Mouse (Mus musculus): ENCODE measurements around the gene Klhl22. TPM values are rescaled to one million over a fixed set of nuclear protein-coding genes. Genes with fewer than 3 reads are reported as not detected.
"Not testable (repeated sequence)": the region's sequence is repeated elsewhere in the genome, so short reads cannot be mapped to it uniquely, and the experiment has no call there.

The Klhl22 gene
- polyA plus RNA-seq, 1 experiment from 2014 or later: 55.4 TPM

GRCm38 (mm10) chr16:17733646-17734045 is 25.8 kb upstream of the Klhl22 start:
- WGBS: 55% methylated on average over 2 of the region's 2 CpGs
- 0 out of 2 replicates have a peak overlapping the region, but pooled peaks have one; percentile 73 for H3K27ac ChIP-seq
- no peak for DNase-seq (ENCODE audit: low spot score)
- no peaks in the 10 kb centered on the region for H3K36me3 ChIP-seq
- peaks cover 18% of the 10 kb centered on the region for H3K27me3 ChIP-seq (ENCODE audit: insufficient read depth, poor library complexity, severe bottlenecking)
- no peaks in the 10 kb centered on the region for H3K9me3 ChIP-seq
- peak overlapping the region; percentile 46 for H3K4me3 ChIP-seq
- no peaks in the 10 kb centered on the region for H3K4me1 ChIP-seq

GRCm38 (mm10) chr16:17734872-17735271 is 24.5 kb upstream of the Klhl22 start:
- WGBS: 79% methylated on average over 6 of the region's 6 CpGs
- H3K9me3 ChIP-seq: not testable (repeated sequence)

GRCm38 (mm10) chr16:17736156-17736555 is 23.3 kb upstream of the Klhl22 start:
- Histone ChIP-seq H3K9me3 (no peaks in the 10 kb centered on the region), H3K27me3 (ENCODE audit: insufficient read depth, poor library complexity, severe bottlenecking) (peaks cover 18% of the 10 kb centered on the region), H3K36me3 (no peaks in the 10 kb centered on the region), H3K4me3 (no peak overlapping the region), H3K27ac (no peak overlapping the region), H3K4me1 (0 out of 2 replicates have a peak, but pooled peaks cover 4% of the 10 kb centered on the region)
- DNase-seq (ENCODE audit: low spot score): no peak
- 53% methylated on average over 4 of the region's 4 CpGs for WGBS

More at GRCm38 (mm10) chr16:17734872-17735271, 24.5 kb upstream of the Klhl22 start:
- not testable (repeated sequence) for H3K4me1 ChIP-seq; H3K27ac ChIP-seq; H3K36me3 ChIP-seq; DNase-seq (ENCODE audit: low spot score); H3K4me3 ChIP-seq
- H3K27me3 ChIP-seq (ENCODE audit: insufficient read depth, poor library complexity, severe bottlenecking): peaks cover 18% of the 10 kb centered on the region

GRCm38 (mm10) chr16:17740080-17740479 is 19.3 kb upstream of the Klhl22 start:
- H3K9me3 ChIP-seq: no peaks in the 10 kb centered on the region
- H3K4me3 ChIP-seq: no peak overlapping the region
- DNase-seq (ENCODE audit: low spot score): no peak
- 0 out of 2 replicates have a peak, but pooled peaks cover 4% of the 10 kb centered on the region for H3K4me1 ChIP-seq
- peaks cover 7% of the 10 kb centered on the region; the same call in 1 of the 2 replicates for H3K27me3 ChIP-seq (ENCODE audit: insufficient read depth, poor library complexity, severe bottlenecking)
- WGBS: 77% methylated on average over 4 of the region's 4 CpGs
- H3K36me3 ChIP-seq: no peaks in the 10 kb centered on the region
- H3K27ac ChIP-seq: no peak overlapping the region

- Histone ChIP-seq H3K27ac (no peak overlapping the region), H3K4me3 (no peak overlapping the region), H3K27me3 (ENCODE audit: insufficient read depth, poor library complexity, severe bottlenecking) (no peaks in the 10 kb centered on the region), H3K36me3 (no peaks in the 10 kb centered on the region), H3K9me3 (no peaks in the 10 kb centered on the region), H3K4me1 (0 out of 2 replicates have a peak, but pooled peaks cover 4% of the 10 kb centered on the region)
- WGBS: 84% methylated on average over 1 of the region's 1 CpGs
- no peak for DNase-seq (ENCODE audit: low spot score)
Measured at GRCm38 (mm10) chr16:17742810-17743209, 16.6 kb upstream of the Klhl22 start.

- H3K9me3 ChIP-seq: no peaks in the 10 kb centered on the region
- H3K27ac ChIP-seq: no peak overlapping the region
- no peaks in the 10 kb centered on the region for H3K27me3 ChIP-seq (ENCODE audit: insufficient read depth, poor library complexity, severe bottlenecking)
- H3K36me3 ChIP-seq: no peaks in the 10 kb centered on the region
- no peak overlapping the region for H3K4me3 ChIP-seq
- 0 out of 2 replicates have a peak, but pooled peaks cover 4% of the 10 kb centered on the region for H3K4me1 ChIP-seq
- WGBS: 43% methylated on average over 4 of the region's 4 CpGs
- no peak for DNase-seq (ENCODE audit: low spot score)
Measured at GRCm38 (mm10) chr16:17743279-17743678, 16.1 kb upstream of the Klhl22 start.

GRCm38 (mm10) chr16:17744536-17744935 is 14.9 kb upstream of the Klhl22 start:
- H3K4me1 ChIP-seq: 0 out of 2 replicates have a peak, but pooled peaks cover 4% of the 10 kb centered on the region
- H3K4me3 ChIP-seq: no peak overlapping the region
- no peak for DNase-seq (ENCODE audit: low spot score)
- H3K27ac ChIP-seq: no peak overlapping the region
- 13% methylated on average over 1 of the region's 1 CpGs for WGBS
- no peaks in the 10 kb centered on the region for H3K27me3 ChIP-seq (ENCODE audit: insufficient read depth, poor library complexity, severe bottlenecking)
- no peaks in the 10 kb centered on the region for H3K9me3 ChIP-seq
- H3K36me3 ChIP-seq: no peaks in the 10 kb centered on the region

- H3K4me1 ChIP-seq: 0 out of 2 replicates have a peak, but pooled peaks cover 4% of the 10 kb centered on the region
- no peaks in the 10 kb centered on the region for H3K27me3 ChIP-seq (ENCODE audit: insufficient read depth, poor library complexity, severe bottlenecking)
- no peak overlapping the region for H3K27ac ChIP-seq
- H3K9me3 ChIP-seq: no peaks in the 10 kb centered on the region
- H3K4me3 ChIP-seq: no peak overlapping the region
- DNase-seq (ENCODE audit: low spot score): no peak
- WGBS: 81% methylated on average over 2 of the region's 2 CpGs
- no peaks in the 10 kb centered on the region for H3K36me3 ChIP-seq
Measured at GRCm38 (mm10) chr16:17745067-17745466, 14.4 kb upstream of the Klhl22 start.

GRCm38 (mm10) chr16:17753001-17753400 is 6.4 kb upstream of the Klhl22 start:
- DNase-seq (ENCODE audit: low spot score): no peak
- no peaks in the 10 kb centered on the region for H3K36me3 ChIP-seq
- no peak overlapping the region for H3K4me3 ChIP-seq
- no peak overlapping the region for H3K27ac ChIP-seq
- 22% methylated on average over 3 of the region's 3 CpGs for WGBS
- H3K27me3 ChIP-seq (ENCODE audit: insufficient read depth, poor library complexity, severe bottlenecking): 0 out of 2 replicates have a peak, but pooled peaks cover 8% of the 10 kb centered on the region
- H3K9me3 ChIP-seq: no peaks in the 10 kb centered on the region
- H3K4me1 ChIP-seq: peaks cover 6% of the 10 kb centered on the region

GRCm38 (mm10) chr16:17753686-17754085 is 5.7 kb upstream of the Klhl22 start:
- Histone ChIP-seq H3K27me3 (ENCODE audit: insufficient read depth, poor library complexity, severe bottlenecking) (peaks cover 13% of the 10 kb centered on the region; the same call in 1 of the 2 replicates), H3K9me3 (no peaks in the 10 kb centered on the region), H3K36me3 (no peaks in the 10 kb centered on the region), H3K4me1 (peaks cover 6% of the 10 kb centered on the region), H3K4me3 (no peak overlapping the region), H3K27ac (no peak overlapping the region)
- no peak for DNase-seq (ENCODE audit: low spot score)
- WGBS: 46% methylated on average over 1 of the region's 1 CpGs

- Histone ChIP-seq H3K4me3 (no peak overlapping the region), H3K36me3 (peaks cover 5% of the 10 kb centered on the region; the same call in 1 of the 2 replicates), H3K27ac (no peak overlapping the region), H3K4me1 (peaks cover 31% of the 10 kb centered on the region), H3K27me3 (ENCODE audit: insufficient read depth, poor library complexity, severe bottlenecking) (peaks cover 13% of the 10 kb centered on the region; the same call in 1 of the 2 replicates), H3K9me3 (no peaks in the 10 kb centered on the region)
- WGBS: 86% methylated on average over 1 of the region's 1 CpGs
- no peak for DNase-seq (ENCODE audit: low spot score)
Measured at GRCm38 (mm10) chr16:17757756-17758155, 1.7 kb upstream of the Klhl22 start.

- no peak for DNase-seq (ENCODE audit: low spot score)
- H3K4me3 ChIP-seq: peak overlapping the region; percentile 79
- H3K36me3 ChIP-seq: peaks cover 9% of the 10 kb centered on the region
- peak overlapping the region; percentile 96 for H3K27ac ChIP-seq
- peaks cover 26% of the 10 kb centered on the region for H3K4me1 ChIP-seq
- peaks cover 13% of the 10 kb centered on the region; the same call in 1 of the 2 replicates for H3K27me3 ChIP-seq (ENCODE audit: insufficient read depth, poor library complexity, severe bottlenecking)
- 43% methylated on average over 9 of the region's 9 CpGs for WGBS
- H3K9me3 ChIP-seq: no peaks in the 10 kb centered on the region
Measured at GRCm38 (mm10) chr16:17758902-17759301, 516 bp upstream of the Klhl22 start.

- peak overlapping the region; percentile 96 for H3K27ac ChIP-seq
- H3K27me3 ChIP-seq (ENCODE audit: insufficient read depth, poor library complexity, severe bottlenecking): peaks cover 13% of the 10 kb centered on the region; the same call in 1 of the 2 replicates
- H3K4me3 ChIP-seq: peak overlapping the region; percentile 79
- no peaks in the 10 kb centered on the region for H3K9me3 ChIP-seq
- peaks cover 16% of the 10 kb centered on the region for H3K36me3 ChIP-seq
- peaks cover 29% of the 10 kb centered on the region for H3K4me1 ChIP-seq
- WGBS: 2% methylated on average over 53 of the region's 54 CpGs
- DNase-seq (ENCODE audit: low spot score): peak; percentile 79
Measured at GRCm38 (mm10) chr16:17759813-17760321, 449 bp downstream of the Klhl22 start.

Measured in heart, embryonic 10.5 days (tissue).